Mouse (Mus musculus) kidney, postnatal 0 days (tissue): Measurements from ENCODE around the gene Dirc2. TPM values are rescaled to one million over a fixed set of nuclear protein-coding genes. Genes with fewer than 3 reads are reported as not detected.

Source experiments
- ATAC-seq: fragments of 200-750 bp; cut with Nextera tagmentation; replicated peaks from 2 replicates; pipeline ENCODE4 v1.8.0; 2017; ENCODE audit warnings: low read depth, moderate number of reproducible peaks, moderate TSS enrichment, moderate library complexity; ENCODE audit not compliant: low FRiP score
- DNase-seq: peaks from one replicate; pipeline ENCODE4 v3.0.0-alpha.2; 2016; ENCODE audit warnings: low spot score
- H3K27ac ChIP-seq: fragments of 300-500 bp; sonication (generic); 2 replicates; pipeline ENCODE4 v1.5.1; 2014; ENCODE audit warnings: mild to moderate bottlenecking
- H3K27me3 ChIP-seq: fragments of 300-500 bp; sonication (generic); 2 replicates; pipeline ENCODE4 v1.6.1; 2014; ENCODE audit warnings: low read length, mixed read lengths; ENCODE audit not compliant: insufficient read depth
- H3K36me3 ChIP-seq: fragments of 300-500 bp; sonication (generic); 2 replicates; pipeline ENCODE4 v1.6.1; 2014; ENCODE audit warnings: low read length, mixed read lengths; ENCODE audit not compliant: insufficient read depth
- H3K4me1 ChIP-seq: fragments of 300-500 bp; sonication (generic); replicated peaks from 2 replicates; pipeline ENCODE4 v1.6.1; 2014; ENCODE audit warnings: antibody characterized with exemption, low read length, mixed read lengths; ENCODE audit not compliant: insufficient read depth
- H3K4me2 ChIP-seq: fragments of 300-500 bp; sonication (generic); 2 replicates; pipeline ENCODE4 v1.6.1; 2014; ENCODE audit warnings: mild to moderate bottlenecking, low read length, moderate library complexity, mixed read lengths
- H3K4me3 ChIP-seq: fragments of 300-500 bp; sonication (generic); replicated peaks from 2 replicates; pipeline ENCODE4 v1.5.1; 2014; ENCODE audit warnings: low read depth, low read length
- H3K9ac ChIP-seq: fragments of 300-500 bp; sonication (generic); 2 replicates; pipeline ENCODE4 v1.6.1; 2014; ENCODE audit warnings: low read depth, low read length
- H3K9me3 ChIP-seq: fragments of 300-500 bp; sonication (generic); replicated peaks from 2 replicates; pipeline ENCODE4 v1.6.1; 2016; ENCODE audit warnings: low read length, inconsistent platforms, mixed read lengths
- CTCF ChIP-seq: IDR thresholded peaks from 2 replicates; pipeline ENCODE4 v1.5.1; 2016; ENCODE audit warnings: antibody characterized with exemption, low read depth, mild to moderate bottlenecking, moderate library complexity
- whole genome bisulfite sequencing: fragments of 180-500 bp; shearing (Covaris S2); extraction: QIAGEN DNeasy Blood & Tissue Kit; methylation state at CpG from one replicate; pipeline ENCODE4 v1.1.7; 2014; 5-methylcytosine and 5-hydroxymethylcytosine counted together
- polyA plus RNA-seq: library from polyadenylated mRNA; unstranded; fragments of >200 nt; fragmentation: Nextera tagmentation; extraction: Ambion mirVana; gene quantifications from 2 replicates; pipeline ENCODE4 v1.2.1, GENCODE M21; 2015

Dirc2 gene
- polyA plus RNA-seq, 1 experiment from 2014 or later: 17.7 TPM

- no peak for TF ChIP-seq CTCF
- Histone ChIP-seq H3K27ac (no peak overlapping the region), H3K4me3 (no peak overlapping the region), H3K36me3 (no peaks in the 10 kb centered on the region), H3K27me3 (no peaks in the 10 kb centered on the region), H3K4me1 (peaks cover 3% of the 10 kb centered on the region; the same call in 1 of the 2 replicates), H3K4me2 (no peak overlapping the region), H3K9me3 (no peaks in the 10 kb centered on the region), H3K9ac (no peak overlapping the region)
- ATAC-seq (no peak), DNase-seq (no peak)
- 83% methylated on average over 5 of the region's 5 CpGs for WGBS
Measured at GRCm38 (mm10) chr16:35717761-35718160, 51.4 kb downstream of the Dirc2 start.

GRCm38 (mm10) chr16:35716257-35716656 lies 52.9 kb downstream of the Dirc2 start:
- H3K9ac ChIP-seq: no peak overlapping the region
- WGBS: 77% methylated on average over 3 of the region's 3 CpGs
- TF ChIP-seq CTCF: peak; percentile 32; the same call in 1 of the 2 replicates
- no peak overlapping the region for H3K4me3 ChIP-seq
- no peaks in the 10 kb centered on the region for H3K9me3 ChIP-seq
- peaks cover 5% of the 10 kb centered on the region; the same call in 1 of the 2 replicates for H3K4me1 ChIP-seq
- no peak overlapping the region for H3K4me2 ChIP-seq
- no peaks in the 10 kb centered on the region for H3K27me3 ChIP-seq
- DNase-seq: no peak
- no peak overlapping the region for H3K27ac ChIP-seq
- ATAC-seq: no peak
- no peaks in the 10 kb centered on the region for H3K36me3 ChIP-seq

GRCm38 (mm10) chr16:35715771-35716170 lies 53.4 kb downstream of the Dirc2 start:
- H3K9ac ChIP-seq: no peak overlapping the region
- H3K9me3 ChIP-seq: no peaks in the 10 kb centered on the region
- no peaks in the 10 kb centered on the region for H3K27me3 ChIP-seq
- H3K4me1 ChIP-seq: peaks cover 5% of the 10 kb centered on the region; the same call in 1 of the 2 replicates
- H3K27ac ChIP-seq: no peak overlapping the region
- no peak for ATAC-seq
- DNase-seq: no peak
- no peak overlapping the region for H3K4me2 ChIP-seq
- H3K4me3 ChIP-seq: no peak overlapping the region
- H3K36me3 ChIP-seq: no peaks in the 10 kb centered on the region
- TF ChIP-seq CTCF: no peak
- 59% methylated on average over 5 of the region's 5 CpGs for WGBS

GRCm38 (mm10) chr16:35715350-35715749 lies 53.8 kb downstream of the Dirc2 start:
- DNase-seq (no peak), ATAC-seq (no peak)
- peaks cover 5% of the 10 kb centered on the region; the same call in 1 of the 2 replicates for H3K4me1 ChIP-seq
- no peak overlapping the region for H3K4me3 ChIP-seq
- no peak for TF ChIP-seq CTCF
- H3K9me3 ChIP-seq: no peaks in the 10 kb centered on the region
- no peak overlapping the region for H3K27ac ChIP-seq
- H3K4me2 ChIP-seq: no peak overlapping the region
- H3K36me3 ChIP-seq: no peaks in the 10 kb centered on the region
- no peaks in the 10 kb centered on the region for H3K27me3 ChIP-seq
- H3K9ac ChIP-seq: no peak overlapping the region
- WGBS: 54% methylated on average over 6 of the region's 6 CpGs

- TF ChIP-seq CTCF: no peak
- Histone ChIP-seq H3K27ac (no peak overlapping the region), H3K4me2 (no peak overlapping the region), H3K9me3 (no peaks in the 10 kb centered on the region), H3K4me1 (peaks cover 5% of the 10 kb centered on the region; the same call in 1 of the 2 replicates), H3K27me3 (no peaks in the 10 kb centered on the region), H3K4me3 (no peak overlapping the region), H3K36me3 (no peaks in the 10 kb centered on the region), H3K9ac (no peak overlapping the region)
- no peak for ATAC-seq
- 85% methylated on average over 7 of the region's 7 CpGs for WGBS
- no peak for DNase-seq
Measured at GRCm38 (mm10) chr16:35714689-35715088, 54.5 kb downstream of the Dirc2 start.

- Histone ChIP-seq H3K36me3 (no peaks in the 10 kb centered on the region), H3K4me2 (no peak overlapping the region), H3K4me3 (no peak overlapping the region), H3K27me3 (no peaks in the 10 kb centered on the region), H3K9me3 (no peaks in the 10 kb centered on the region), H3K4me1 (peaks cover 5% of the 10 kb centered on the region; the same call in 1 of the 2 replicates), H3K9ac (no peak overlapping the region), H3K27ac (no peak overlapping the region)
- ATAC-seq (no peak), DNase-seq (no peak)
- whole genome bisulfite sequencing: 75% methylated on average over 7 of the region's 7 CpGs
- no peak for TF ChIP-seq CTCF
Measured at GRCm38 (mm10) chr16:35713606-35714005, 55.5 kb downstream of the Dirc2 start.

GRCm38 (mm10) chr16:35711004-35711403 lies 58.2 kb downstream of the Dirc2 start:
- Histone ChIP-seq H3K27me3 (no peaks in the 10 kb centered on the region), H3K4me3 (no peak overlapping the region), H3K27ac (no peak overlapping the region), H3K36me3 (no peaks in the 10 kb centered on the region), H3K9ac (no peak overlapping the region), H3K4me1 (peaks cover 5% of the 10 kb centered on the region; the same call in 1 of the 2 replicates), H3K9me3 (no peaks in the 10 kb centered on the region), H3K4me2 (no peak overlapping the region)
- DNase-seq (no peak), ATAC-seq (no peak)
- TF ChIP-seq CTCF: no peak
- WGBS: 61% methylated on average over 7 of the region's 7 CpGs
